Mouse (Mus musculus) brown adipose tissue, adult 24 weeks (tissue): ENCODE measurements around the gene Ift46. TPM values are rescaled to one million over a fixed set of nuclear protein-coding genes. Genes with fewer than 3 reads are reported as not detected.

Experiments used
- H3K27ac ChIP-seq: fragments of 200-500 bp; replicated peaks from 2 replicates; pipeline ENCODE4 v1.5.1; 2012; ENCODE audit warnings: low read depth, mild to moderate bottlenecking, low read length
- H3K4me1 ChIP-seq: fragments of 200-500 bp; 2 replicates; pipeline ENCODE4 v1.6.1; 2012; ENCODE audit warnings: low read length, mixed read lengths; ENCODE audit not compliant: control insufficient read depth, insufficient read depth, insufficient read length
- H3K4me3 ChIP-seq: fragments of 200-500 bp; 2 replicates; pipeline ENCODE4 v1.5.1; 2012; ENCODE audit warnings: low read depth, mild to moderate bottlenecking, low read length, moderate library complexity; ENCODE audit not compliant: insufficient read depth
- polyA plus RNA-seq: library from polyadenylated mRNA; stranded (reverse); fragments of >200 nt; gene quantifications from 2 replicates; pipeline ENCODE4 v1.2.4, GENCODE M21; 2012; ENCODE audit not compliant: missing spikeins, insufficient read depth, insufficient read length

The Ift46 gene
- 28.3 and 47.4 TPM in 2 replicates for polyA plus RNA-seq

DNA sequence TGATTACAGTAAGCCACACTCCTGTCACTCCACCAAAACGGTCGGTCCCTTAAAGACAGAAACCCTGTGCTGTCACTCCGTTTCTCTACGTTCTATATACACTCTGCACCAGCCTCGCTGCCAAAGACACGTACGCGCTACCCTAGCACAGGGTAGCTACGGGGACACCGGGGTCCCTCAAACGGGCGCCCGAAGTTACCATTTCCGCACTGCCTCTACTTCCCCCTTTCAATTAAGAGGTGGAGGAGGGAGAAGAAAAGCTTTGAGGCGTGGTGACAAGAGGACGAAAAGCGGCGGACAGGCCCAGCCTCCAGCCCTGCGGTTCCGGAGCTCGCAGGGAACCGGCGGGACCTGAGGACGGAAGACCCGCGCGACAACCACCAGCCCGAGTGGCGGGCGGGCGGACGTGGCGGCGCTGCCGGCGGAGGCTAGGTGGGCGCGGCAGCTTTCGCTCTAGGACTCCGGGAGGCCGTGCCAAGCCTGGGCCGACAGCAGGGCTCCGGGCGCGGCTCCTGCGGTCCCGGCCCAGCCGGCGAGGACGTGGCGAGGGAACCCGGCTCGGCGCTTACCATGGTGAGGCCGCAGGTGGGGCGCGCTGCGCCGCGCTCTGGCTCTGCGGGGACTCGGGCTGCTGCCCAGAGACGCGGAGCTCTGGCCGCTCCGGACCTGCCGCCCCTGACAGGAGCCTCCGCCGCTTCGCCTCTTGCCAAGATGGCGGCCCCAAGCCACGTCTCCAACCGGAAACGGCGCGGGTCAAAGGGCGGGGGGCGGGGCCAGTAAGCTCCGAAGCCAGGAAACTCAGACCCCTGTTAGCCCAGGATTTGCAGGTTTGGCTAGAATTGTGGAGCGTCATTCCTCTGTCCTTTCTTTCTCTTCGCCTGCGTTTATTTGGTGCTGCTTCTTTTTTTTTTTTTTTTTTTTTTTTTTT lies at the start of gene Ift46, which contains the start of gene Arcn1:
TSS of gene Ift46 (plus strand) at position 808 of the 928 bp plus-strand sequence.
TSS of gene Arcn1 (minus strand) at position 745 of the 928 bp plus-strand sequence.
- Histone ChIP-seq H3K27ac (peak within 1 kb of the TSS; percentile 96), H3K4me3 (peak within 1 kb of the TSS; percentile 95), H3K4me1 (peaks cover 4% of the 10 kb centered on the region)

- peak overlapping the region; percentile 62; the same call in 1 of the 2 replicates for H3K27ac ChIP-seq
- peaks cover 34% of the 10 kb centered on the region for H3K4me1 ChIP-seq
- H3K4me3 ChIP-seq, result no peak overlapping the region
Measured at GRCm38 (mm10) chr9:44718937-44719631, 48.6 kb upstream of the Ift46 start.

GRCm38 (mm10) chr9:44719632-44720357 lies 47.9 kb upstream of the Ift46 start:
- H3K27ac ChIP-seq, result peak overlapping the region; percentile 62
- H3K4me1 ChIP-seq, result peaks cover 36% of the 10 kb centered on the region
- peak overlapping the region; percentile 55 for H3K4me3 ChIP-seq

DNA sequence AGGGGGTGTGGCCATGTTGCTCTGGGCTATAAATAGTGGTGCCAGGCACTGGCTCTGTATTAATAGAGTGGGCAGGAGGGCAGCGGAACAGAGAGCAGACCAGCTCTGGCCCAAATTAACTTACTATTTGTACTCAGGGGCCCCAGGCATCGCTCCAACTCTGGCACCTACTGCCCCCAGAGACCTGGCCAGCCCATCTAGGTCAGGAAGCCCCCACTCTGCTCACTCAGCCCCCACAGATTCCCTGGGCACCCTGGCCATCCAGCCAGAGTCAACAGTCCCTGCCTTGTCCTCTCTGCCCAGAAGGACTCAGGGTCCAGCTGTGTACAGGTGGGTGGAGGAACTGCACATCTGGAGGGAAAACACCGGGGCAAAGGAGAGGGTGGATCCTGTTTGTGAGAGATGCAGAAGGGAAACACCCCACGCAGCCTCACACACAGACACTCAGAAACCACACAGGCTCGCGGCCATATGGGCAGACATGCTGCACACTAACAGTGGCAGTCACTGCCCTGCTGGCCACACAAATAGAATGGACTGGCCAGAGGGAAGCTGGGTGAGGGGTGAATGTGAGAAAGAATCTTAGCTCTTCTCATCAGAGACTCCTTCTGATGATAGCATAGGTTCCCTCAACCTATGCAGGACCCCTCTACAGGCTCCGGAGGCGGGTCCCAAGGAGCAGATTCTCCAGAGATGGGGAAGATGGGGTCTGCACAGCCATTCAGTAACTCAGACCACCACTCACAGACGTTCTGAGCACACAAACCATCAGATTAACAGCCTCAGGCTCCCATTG lies 47.2 kb upstream of the Ift46 start:
- H3K4me3 ChIP-seq, result peak overlapping the region; percentile 55
- peaks cover 36% of the 10 kb centered on the region for H3K4me1 ChIP-seq
- H3K27ac ChIP-seq, result peak overlapping the region; percentile 32

DNA sequence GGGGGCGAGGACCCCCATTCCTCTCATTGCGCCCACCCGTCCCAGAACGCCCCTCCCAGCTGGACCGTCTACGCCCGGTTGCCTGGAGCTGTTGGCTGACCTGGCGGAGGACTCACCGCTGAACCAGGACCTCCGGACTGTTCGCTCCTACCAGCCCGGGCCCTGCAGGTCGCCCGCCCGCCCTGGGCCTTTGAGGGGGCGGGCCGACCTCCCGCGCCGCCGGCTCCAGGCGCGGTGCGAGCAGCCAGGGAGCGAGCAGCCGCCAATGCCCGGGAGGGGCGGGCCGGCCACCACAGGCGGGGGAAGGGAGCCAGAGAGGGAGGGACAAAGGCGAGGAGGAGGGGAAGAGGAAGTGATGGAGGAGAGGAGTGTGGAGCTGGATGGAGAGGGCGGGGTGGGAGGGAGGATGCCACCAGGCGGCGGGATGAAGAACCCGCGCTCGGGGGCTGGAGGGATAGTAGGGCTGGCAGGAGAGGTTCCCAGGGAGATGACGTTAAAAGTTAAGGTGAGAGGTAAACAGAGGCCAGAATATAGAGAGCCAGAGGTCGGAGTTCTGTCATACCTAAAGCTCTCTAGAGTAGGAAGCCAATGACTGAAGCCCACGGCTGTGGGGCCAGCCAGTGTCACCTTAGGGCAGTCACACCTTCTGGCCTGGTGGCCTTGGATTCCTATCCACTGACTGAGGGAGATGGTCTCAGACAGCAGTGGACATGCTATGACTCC lies 46.4 kb upstream of the Ift46 start:
- Histone ChIP-seq H3K27ac (peak overlapping the region; percentile 75), H3K4me3 (peak overlapping the region; percentile 55), H3K4me1 (peaks cover 36% of the 10 kb centered on the region)

- Histone ChIP-seq H3K4me1 (peaks cover 36% of the 10 kb centered on the region), H3K4me3 (no peak overlapping the region)
Measured at GRCm38 (mm10) chr9:44721877-44722186, 45.9 kb upstream of the Ift46 start.

GRCm38 (mm10) chr9:44722575-44722974 lies 45.1 kb upstream of the Ift46 start:
- no peak overlapping the region for H3K4me3 ChIP-seq
- peak overlapping the region; percentile 61 for H3K27ac ChIP-seq
- H3K4me1 ChIP-seq, result peaks cover 34% of the 10 kb centered on the region

More at GRCm38 (mm10) chr9:44721877-44722186, 45.9 kb upstream of the Ift46 start:
- H3K27ac ChIP-seq, result peak overlapping the region; percentile 75

DNA sequence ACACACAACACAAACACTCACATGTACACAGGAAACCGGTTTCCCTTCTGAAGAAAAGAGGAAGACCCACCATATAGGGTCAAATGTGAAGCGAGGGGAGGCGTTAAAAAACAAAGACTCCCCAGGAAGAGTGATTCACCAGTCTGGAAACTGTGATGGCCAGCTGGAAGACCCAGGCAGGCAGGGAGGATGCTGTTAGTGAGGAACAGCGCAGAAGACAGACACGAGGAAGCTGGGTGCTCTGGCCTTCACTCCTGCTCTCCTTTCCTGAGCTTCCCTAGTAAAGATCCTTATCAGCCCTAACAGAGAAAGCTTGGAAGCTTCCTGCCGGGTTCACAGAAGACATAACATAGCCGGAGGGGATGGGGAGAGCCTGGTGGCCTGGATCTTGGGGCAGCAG lies 44.7 kb upstream of the Ift46 start:
- H3K4me3 ChIP-seq, result no peak overlapping the region
- peaks cover 31% of the 10 kb centered on the region for H3K4me1 ChIP-seq
- H3K27ac ChIP-seq, result peak overlapping the region; percentile 61

- no peak overlapping the region for H3K4me3 ChIP-seq
- H3K4me1 ChIP-seq, result peaks cover 28% of the 10 kb centered on the region
- H3K27ac ChIP-seq, result peak overlapping the region; percentile 61
Measured at GRCm38 (mm10) chr9:44723521-44724041, 44.1 kb upstream of the Ift46 start.

DNA sequence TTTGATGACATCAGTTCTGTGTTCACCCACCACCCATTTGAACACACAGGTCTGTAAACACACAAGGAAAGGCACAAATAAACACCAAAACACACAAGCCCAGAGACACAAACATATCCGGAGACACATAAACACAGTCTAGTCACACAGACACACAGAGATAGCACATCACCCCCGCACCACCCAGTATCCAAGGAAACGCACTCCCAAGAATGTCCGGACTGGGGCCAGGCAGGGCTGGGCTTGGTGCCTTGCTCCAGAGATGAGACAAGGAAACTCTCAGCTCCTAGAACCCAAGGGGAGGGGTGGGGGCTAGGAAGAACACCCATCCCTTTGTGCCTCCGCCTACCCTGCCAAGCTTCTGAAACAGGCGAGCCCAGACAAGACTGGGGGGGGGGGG lies 43.5 kb upstream of the Ift46 start:
- Histone ChIP-seq H3K4me1 (peaks cover 28% of the 10 kb centered on the region), H3K27ac (peak overlapping the region; percentile 61; the same call in 1 of the 2 replicates), H3K4me3 (no peak overlapping the region)

DNA sequence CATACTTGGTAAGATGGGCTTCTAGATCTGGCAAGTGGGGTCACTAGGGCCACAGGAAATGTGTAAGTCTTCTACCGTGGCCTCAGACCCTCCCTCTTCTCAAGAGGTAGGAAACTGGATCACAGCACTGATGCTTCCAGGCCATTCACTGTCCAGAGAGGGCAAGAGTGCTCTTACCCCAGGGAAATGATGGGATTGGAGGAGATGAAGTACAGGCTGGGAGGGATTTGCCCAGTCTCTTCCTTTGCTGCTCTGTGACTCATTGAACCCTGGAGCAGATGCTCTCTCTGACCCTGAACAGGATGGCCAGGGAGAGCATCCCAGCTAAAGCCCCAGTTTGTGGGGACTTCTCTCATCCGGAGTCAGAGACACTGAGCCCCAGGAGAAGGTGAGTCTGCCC lies 43.0 kb upstream of the Ift46 start:
- H3K4me1 ChIP-seq, result peaks cover 26% of the 10 kb centered on the region
- H3K27ac ChIP-seq, result peak overlapping the region; percentile 8; the same call in 1 of the 2 replicates
- no peak overlapping the region for H3K4me3 ChIP-seq

DNA sequence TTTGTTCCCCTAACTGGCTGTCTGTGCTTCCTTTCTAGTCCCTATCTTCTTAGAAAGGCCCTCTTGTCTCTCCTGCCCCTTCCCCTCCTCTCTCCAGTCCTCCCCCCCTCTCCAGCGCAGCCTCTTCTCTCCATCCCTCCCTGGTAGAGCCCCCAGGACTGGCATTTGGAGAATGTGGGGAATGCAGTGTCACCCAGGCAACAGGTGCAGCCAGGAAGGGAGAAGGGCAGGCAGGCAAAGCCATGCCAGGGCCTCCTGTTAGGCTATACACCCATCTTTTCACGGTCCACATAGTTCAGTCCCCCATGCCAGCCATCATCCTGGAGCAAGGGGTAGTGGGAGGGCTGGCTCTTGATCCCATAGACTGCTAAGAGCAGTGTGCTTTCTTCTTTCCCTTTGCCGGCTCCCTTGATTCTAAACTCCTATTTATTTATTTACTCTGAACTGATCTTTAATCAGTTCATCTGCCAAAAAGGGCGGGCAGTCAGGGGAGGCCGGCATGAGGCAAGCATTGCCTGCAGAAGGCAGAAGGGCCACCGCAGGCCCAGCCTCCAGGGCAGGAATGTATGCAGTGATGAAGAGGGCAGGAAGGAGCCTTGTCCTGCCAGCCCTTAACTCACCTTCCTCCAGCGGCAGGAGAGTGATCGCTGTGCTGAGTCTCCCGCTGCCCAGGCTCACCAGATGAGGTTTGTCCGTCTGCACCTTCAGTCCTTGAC lies 41.1 kb upstream of the Ift46 start:
- Histone ChIP-seq H3K27ac (no peak overlapping the region), H3K4me3 (no peak overlapping the region), H3K4me1 (peaks cover 22% of the 10 kb centered on the region)

DNA sequence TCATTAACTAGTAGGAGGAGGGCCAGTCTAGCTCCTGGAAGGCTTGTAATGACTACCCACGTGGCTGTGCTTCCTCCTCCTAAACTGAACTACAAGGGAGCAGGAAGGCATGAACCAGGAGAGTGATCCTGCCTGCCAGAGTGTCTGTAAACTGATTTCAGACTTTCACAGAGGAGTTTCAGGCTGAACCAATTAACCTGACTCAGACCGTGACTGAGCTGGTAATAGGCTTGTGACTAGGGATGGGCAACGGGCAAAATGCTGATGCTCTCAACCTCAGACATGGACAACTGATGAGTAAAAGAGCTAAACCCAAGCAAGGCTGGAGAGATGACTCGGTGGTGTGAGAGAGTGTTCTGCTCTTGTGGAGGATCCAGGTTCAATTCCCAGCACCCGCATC lies 40.3 kb upstream of the Ift46 start:
- Histone ChIP-seq H3K4me1 (peaks cover 19% of the 10 kb centered on the region), H3K27ac (no peak overlapping the region), H3K4me3 (no peak overlapping the region)
